Mouse (Mus musculus): ENCODE data around the gene Abca16. TPM values are rescaled to one million over a fixed set of nuclear protein-coding genes. Genes with fewer than 3 reads are reported as not detected.

Gene Abca16
- polyA plus RNA-seq (2012; rRNA removed) (0.03 TPM in 1 of 2 replicates, not detected in the other), polyA plus RNA-seq (2014; fragmentation: Nextera tagmentation; extraction: Ambion mirVana) (0.07 TPM in 1 of 2 replicates, not detected in the other)

GRCm38 (mm10) chr7:120409447-120409846, at the start of gene Abca16:
Gene Abca16, plus strand, starts transcription at chr7:120409647.
- Histone ChIP-seq H3K4me3 (replicated peaks; ENCODE audit: low read length) (no peak within 1 kb of the TSS), H3K4me2 (replicated peaks; ENCODE audit: low read depth, low read length, severe bottlenecking) (no peak within 1 kb of the TSS), H3K9ac (ENCODE audit: low read depth, low read length, severe bottlenecking) (no peak within 1 kb of the TSS), H3K27ac (replicated peaks; ENCODE audit: low read depth, low read length) (no peak within 1 kb of the TSS), H3K36me3 (ENCODE audit: control insufficient read depth, insufficient read depth, low read length) (no peaks in the 10 kb centered on the region), H3K9me3 (ENCODE audit: control insufficient read depth, low read length) (no peaks in the 10 kb centered on the region), H3K4me1 (ENCODE audit: control insufficient read depth, insufficient read depth, low read length) (no peaks in the 10 kb centered on the region), H3K27me3 (ENCODE audit: control insufficient read depth, insufficient read depth, low read length) (no peaks in the 10 kb centered on the region)
- no peak for ATAC-seq (ENCODE audit: low FRiP score, low read depth)
- WGBS = 71% methylated on average over 10 of the region's 10 CpGs
- DNase-seq (ENCODE audit: low spot score) = no peak
- no peak for TF ChIP-seq POLR2A (IDR thresholded peaks at IDR 0.05; ENCODE audit: borderline replicate concordance, extremely low read depth, insufficient read depth, insufficient read length)

- no peaks in the 10 kb centered on the region for H3K4me1 ChIP-seq (ENCODE audit: control insufficient read depth, insufficient read depth, low read length)
- no peak overlapping the region for H3K4me2 ChIP-seq (replicated peaks; ENCODE audit: low read depth, low read length, severe bottlenecking)
- H3K9me3 ChIP-seq (ENCODE audit: control insufficient read depth, low read length) = no peaks in the 10 kb centered on the region
- no peaks in the 10 kb centered on the region for H3K27me3 ChIP-seq (ENCODE audit: control insufficient read depth, insufficient read depth, low read length)
- H3K36me3 ChIP-seq (ENCODE audit: control insufficient read depth, insufficient read depth, low read length) = no peaks in the 10 kb centered on the region
- ATAC-seq (ENCODE audit: low FRiP score, low read depth) (no peak), DNase-seq (ENCODE audit: low spot score) (no peak)
- H3K27ac ChIP-seq (replicated peaks; ENCODE audit: low read depth, low read length) = no peak overlapping the region
- TF ChIP-seq POLR2A (IDR thresholded peaks at IDR 0.05; ENCODE audit: borderline replicate concordance, extremely low read depth, insufficient read depth, insufficient read length) = no peak
- no peak overlapping the region for H3K9ac ChIP-seq (ENCODE audit: low read depth, low read length, severe bottlenecking)
- H3K4me3 ChIP-seq (replicated peaks; ENCODE audit: low read length) = no peak overlapping the region
- WGBS = 32% methylated on average over 13 of the region's 13 CpGs
Measured at GRCm38 (mm10) chr7:120361159-120361558, 48.3 kb upstream of the Abca16 start.

DNA sequence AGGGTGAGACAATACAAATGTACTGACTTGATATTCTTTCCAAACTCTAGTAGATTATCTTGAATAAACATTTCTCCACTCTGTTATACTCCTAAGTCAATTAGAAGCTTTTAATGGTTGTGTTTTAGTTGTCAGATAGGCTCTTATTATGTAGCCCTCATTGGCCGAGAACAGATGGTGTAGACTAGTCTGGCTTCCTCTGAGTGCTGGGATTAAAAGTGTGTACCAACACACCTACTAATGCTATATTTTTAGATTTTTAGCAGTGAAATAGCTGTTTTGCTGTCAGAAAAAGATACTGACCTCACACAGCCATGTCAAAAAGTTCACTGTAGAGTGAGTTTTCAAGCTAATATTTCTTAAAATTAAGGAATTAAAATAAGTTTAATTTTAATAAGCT, 2.9 kb downstream of the Abca16 start:
- no peak for ATAC-seq (ENCODE audit: low FRiP score, low read depth)
- H3K4me2 ChIP-seq (replicated peaks; ENCODE audit: low read depth, low read length, severe bottlenecking) = no peak overlapping the region
- TF ChIP-seq POLR2A (IDR thresholded peaks at IDR 0.05; ENCODE audit: borderline replicate concordance, extremely low read depth, insufficient read depth, insufficient read length) = no peak
- DNase-seq (ENCODE audit: low spot score) = no peak
- H3K27ac ChIP-seq (replicated peaks; ENCODE audit: low read depth, low read length) = no peak overlapping the region
- H3K4me3 ChIP-seq (replicated peaks; ENCODE audit: low read length) = no peak overlapping the region
- H3K9ac ChIP-seq (ENCODE audit: low read depth, low read length, severe bottlenecking) = no peak overlapping the region
- no peaks in the 10 kb centered on the region for H3K9me3 ChIP-seq (ENCODE audit: control insufficient read depth, low read length)
- H3K27me3 ChIP-seq (ENCODE audit: control insufficient read depth, insufficient read depth, low read length) = no peaks in the 10 kb centered on the region
- H3K36me3 ChIP-seq (ENCODE audit: control insufficient read depth, insufficient read depth, low read length) = no peaks in the 10 kb centered on the region
- no peaks in the 10 kb centered on the region for H3K4me1 ChIP-seq (ENCODE audit: control insufficient read depth, insufficient read depth, low read length)
- WGBS = 79% methylated on average over 1 of the region's 1 CpGs

DNA sequence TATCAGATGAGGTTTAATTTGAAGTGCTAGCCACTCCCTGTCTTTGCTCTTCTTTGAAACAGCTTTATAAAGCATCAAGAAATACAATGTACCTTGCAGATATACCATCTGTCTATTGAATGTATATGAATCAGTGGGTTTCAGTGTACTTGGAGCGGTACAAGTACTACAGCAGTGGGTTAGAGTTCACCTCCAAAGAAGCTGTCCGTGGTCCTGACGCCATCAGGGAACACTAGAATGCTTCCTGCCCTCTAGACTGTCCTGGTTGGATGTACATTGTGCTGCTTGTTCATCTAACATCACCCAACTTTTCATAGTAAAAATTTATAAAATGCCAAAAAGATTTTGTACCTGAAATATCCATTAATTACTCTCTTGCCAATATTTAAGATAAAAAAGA, 17.2 kb downstream of the Abca16 start:
- Histone ChIP-seq H3K4me2 (replicated peaks; ENCODE audit: low read depth, low read length, severe bottlenecking) (no peak overlapping the region), H3K27me3 (ENCODE audit: control insufficient read depth, insufficient read depth, low read length) (no peaks in the 10 kb centered on the region), H3K9me3 (ENCODE audit: control insufficient read depth, low read length) (no peaks in the 10 kb centered on the region), H3K36me3 (ENCODE audit: control insufficient read depth, insufficient read depth, low read length) (no peaks in the 10 kb centered on the region), H3K9ac (ENCODE audit: low read depth, low read length, severe bottlenecking) (no peak overlapping the region), H3K27ac (replicated peaks; ENCODE audit: low read depth, low read length) (no peak overlapping the region), H3K4me3 (replicated peaks; ENCODE audit: low read length) (no peak overlapping the region), H3K4me1 (ENCODE audit: control insufficient read depth, insufficient read depth, low read length) (no peaks in the 10 kb centered on the region)
- DNase-seq (ENCODE audit: low spot score) (peak; percentile 36), ATAC-seq (ENCODE audit: low FRiP score, low read depth) (no peak)
- WGBS = 26% methylated on average over 3 of the region's 3 CpGs
- TF ChIP-seq POLR2A (IDR thresholded peaks at IDR 0.05; ENCODE audit: borderline replicate concordance, extremely low read depth, insufficient read depth, insufficient read length) = no peak

- no peak for DNase-seq (ENCODE audit: low spot score)
- no peak for TF ChIP-seq POLR2A (IDR thresholded peaks at IDR 0.05; ENCODE audit: borderline replicate concordance, extremely low read depth, insufficient read depth, insufficient read length)
- no peak overlapping the region for H3K9ac ChIP-seq (ENCODE audit: low read depth, low read length, severe bottlenecking)
- no peak overlapping the region for H3K27ac ChIP-seq (replicated peaks; ENCODE audit: low read depth, low read length)
- no peaks in the 10 kb centered on the region for H3K9me3 ChIP-seq (ENCODE audit: control insufficient read depth, low read length)
- no peaks in the 10 kb centered on the region for H3K36me3 ChIP-seq (ENCODE audit: control insufficient read depth, insufficient read depth, low read length)
- H3K4me1 ChIP-seq (ENCODE audit: control insufficient read depth, insufficient read depth, low read length) = no peaks in the 10 kb centered on the region
- H3K4me2 ChIP-seq (replicated peaks; ENCODE audit: low read depth, low read length, severe bottlenecking) = no peak overlapping the region
- H3K4me3 ChIP-seq (replicated peaks; ENCODE audit: low read length) = no peak overlapping the region
- H3K27me3 ChIP-seq (ENCODE audit: control insufficient read depth, insufficient read depth, low read length) = no peaks in the 10 kb centered on the region
- no peak for ATAC-seq (ENCODE audit: low FRiP score, low read depth)
Measured at GRCm38 (mm10) chr7:120431464-120431863, 22.0 kb downstream of the Abca16 start.

All from limb, embryonic 14.5 days (tissue).